Mouse (Mus musculus) bone marrow macrophage, adult 2 months (primary cell): ENCODE measurements around the gene A430033K04Rik.

Experiments
- CTCF ChIP-seq: IDR thresholded peaks from 2 replicates; pipeline ENCODE4 v1.5.1; 2012; ENCODE audit warnings: low read depth, mild to moderate bottlenecking, low read length, moderate library complexity
- POLR2A ChIP-seq: IDR thresholded peaks from 2 replicates; pipeline ENCODE4 v1.6.1; 2012; ENCODE audit warnings: mild to moderate bottlenecking, low read depth, low read length, borderline replicate concordance

DNA sequence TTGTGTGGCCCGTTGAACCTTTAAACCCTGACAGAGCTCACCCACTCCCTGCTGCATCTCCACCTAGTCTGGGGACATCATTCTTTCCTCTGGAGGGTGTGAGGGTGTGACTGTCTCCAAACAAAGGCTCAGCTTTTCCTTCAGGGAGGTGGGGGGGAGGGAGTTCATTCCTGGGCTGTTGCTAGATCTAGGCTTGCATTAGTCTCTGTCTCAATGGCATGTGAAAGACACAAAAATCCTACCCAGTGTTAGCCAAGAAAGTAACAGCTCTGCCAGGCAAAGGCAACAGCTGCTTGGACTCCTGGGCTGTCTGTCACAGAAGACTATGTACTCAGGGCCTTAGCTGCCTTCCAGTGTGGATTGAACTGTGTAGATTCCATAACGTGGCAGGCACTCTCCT, 71.4 kb downstream of the A430033K04Rik start:
- TF ChIP-seq CTCF (no peak), POLR2A (no peak)
